Mouse (Mus musculus) embryonic fibroblast, embryonic 13.5 days (primary cell): ENCODE measurements at regions not wholly inside any gene's neighbourhood (a gene's known extent, or its start where the extent isn't known, plus 50 kb on each side); places are given as distances from the start of the nearest gene placed in this dataset.

Experiments
- CTCF ChIP-seq: IDR thresholded peaks from 2 replicates; pipeline ENCODE4 v1.5.1; 2011; ENCODE audit warnings: mild to moderate bottlenecking, control low read depth, low read length, moderate library complexity, borderline replicate concordance; ENCODE audit not compliant: insufficient read depth
- POLR2A ChIP-seq: IDR thresholded peaks from 2 replicates; pipeline ENCODE4 v1.6.1; 2011; ENCODE audit warnings: low read depth, mild to moderate bottlenecking, control low read depth, low read length, moderate library complexity

GRCm38 (mm10) chr12:109975176-109975972 is 303.5 kb upstream of the Dio3 start:
- TF ChIP-seq POLR2A (no peak), CTCF (no peak)
